8 mouse cellular contexts compared by ENCODE assay signal in the genomic region with DNA sequence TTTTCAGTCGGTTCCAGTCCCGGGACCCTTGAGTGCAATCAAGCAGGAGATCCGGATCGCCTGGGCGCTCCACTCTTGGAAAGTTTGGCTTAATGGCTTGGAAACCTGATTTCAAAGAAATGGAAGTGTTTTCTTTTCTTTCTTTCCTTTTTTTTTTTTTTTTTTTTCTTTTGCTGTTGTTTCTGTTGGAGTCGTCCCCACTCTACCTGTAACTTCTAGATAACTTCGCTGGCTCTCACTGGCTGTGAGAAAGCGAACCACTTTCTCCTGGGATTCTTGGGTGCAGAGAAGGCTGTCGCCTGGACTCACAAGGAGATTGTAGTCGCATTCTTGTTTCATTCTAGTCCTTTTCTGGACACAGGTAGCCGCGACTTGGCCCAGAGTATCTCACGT. TPM values are rescaled to one million over a fixed set of nuclear protein-coding genes. Genes with fewer than 3 reads are reported as not detected.
DNase-seq lines count a peak whose midpoint lies in the region; ATAC-seq and TF ChIP-seq lines count a peak whose summit lies in the region.

No protein-coding gene starts in this region.

- no peaks in the 10 kb centered on the region for H3K4me1 ChIP-seq in embryonic fibroblast, embryonic 13.5 days (ENCODE audit: control insufficient read depth, insufficient read depth, low read length)
- 0 out of 2 replicates have a peak, but pooled peaks cover 5% of the 10 kb centered on the region for H3K4me1 ChIP-seq in limb, embryonic 13.5 days
- H3K4me1 ChIP-seq in neural tube, embryonic 13.5 days (replicated peaks), result peaks cover 9% of the 10 kb centered on the region

- intact Hi-C loops in left cerebral cortex, adult 2 months (cut with DNase I), result no loop called here
- intact Hi-C loops in left cerebral cortex, postnatal 36 days (cut with DNase I), result no loop called here

- no peak for ATAC-seq in limb, embryonic 13.5 days (ENCODE audit: low FRiP score, low read depth)
- ATAC-seq in neural tube, embryonic 13.5 days (ENCODE audit: low read depth), result no peak

- peak overlapping the region; percentile 43 for H3K9ac ChIP-seq in limb, embryonic 13.5 days
- H3K9ac ChIP-seq in neural tube, embryonic 13.5 days, result peak overlapping the region; percentile 63

- TF ChIP-seq CTCF in left cerebral cortex, adult 2 months (IDR thresholded peaks at IDR 0.05), result no peak
- TF ChIP-seq CTCF in embryonic fibroblast, embryonic 13.5 days (IDR thresholded peaks at IDR 0.05; ENCODE audit: borderline replicate concordance, insufficient read depth, low read length), result no peak

- no peak overlapping the region for H3K27ac ChIP-seq in left cerebral cortex, adult 2 months
- H3K27ac ChIP-seq in embryonic fibroblast, embryonic 13.5 days (ENCODE audit: insufficient read depth, low read length), result no peak overlapping the region
- no peak overlapping the region for H3K27ac ChIP-seq in limb, embryonic 13.5 days
- H3K27ac ChIP-seq in neural tube, embryonic 13.5 days (replicated peaks), result no peak overlapping the region

- H3K4me3 ChIP-seq in left cerebral cortex, adult 2 months, result peak overlapping the region; percentile 48
- H3K4me3 ChIP-seq in embryonic fibroblast, embryonic 13.5 days (ENCODE audit: insufficient read depth, low read length), result peak overlapping the region; percentile 49
- peak overlapping the region; percentile 55 for H3K4me3 ChIP-seq in limb, embryonic 13.5 days
- peak overlapping the region; percentile 49 for H3K4me3 ChIP-seq in neural tube, embryonic 13.5 days

- H3K4me2 ChIP-seq in limb, embryonic 13.5 days (replicated peaks), result peak overlapping the region; percentile 85
- H3K4me2 ChIP-seq in neural tube, embryonic 13.5 days, result peak overlapping the region; percentile 90

- 4% methylated on average over 13 of the region's 13 CpGs for WGBS in limb, embryonic 13.5 days
- WGBS in neural tube, embryonic 13.5 days, result 8% methylated on average over 13 of the region's 13 CpGs

- H3K9me3 ChIP-seq in limb, embryonic 13.5 days, result no peaks in the 10 kb centered on the region
- no peaks in the 10 kb centered on the region for H3K9me3 ChIP-seq in neural tube, embryonic 13.5 days

- no peak for DNase-seq in left cerebral cortex, adult 2 months (ENCODE audit: extremely low spot score in 1 of 2, low spot score in 2 of 2)
- DNase-seq in left cerebral cortex, postnatal 36 days (ENCODE audit: low spot score in 2 of 2), result no peak
- no peak for DNase-seq in thymus, postnatal 4 days
- DNase-seq in thymus, postnatal 0 days (ENCODE audit: low spot score), result no peak
- no peak for DNase-seq in retina, postnatal 1 day

- H3K36me3 ChIP-seq in limb, embryonic 13.5 days, result no peaks in the 10 kb centered on the region
- H3K36me3 ChIP-seq in neural tube, embryonic 13.5 days, result no peaks in the 10 kb centered on the region

- H3K27me3 ChIP-seq in limb, embryonic 13.5 days, result peaks cover 9% of the 10 kb centered on the region; the same call in 1 of the 2 replicates
- H3K27me3 ChIP-seq in neural tube, embryonic 13.5 days, result peaks cover 15% of the 10 kb centered on the region

- TF ChIP-seq POLR2A in embryonic fibroblast, embryonic 13.5 days (IDR thresholded peaks at IDR 0.05; ENCODE audit: low read depth, low read length), result no peak

RNA-seq across cellular contexts. Expression of a gene that starts 0.6 kb away (rescaled TPM):
- total RNA-seq in left cerebral cortex, adult 2 months (2021), result under 1 TPM; 0.43 to 0.51 TPM
- under 1 TPM; 0.32 to 0.45 TPM for total RNA-seq in left cerebral cortex, postnatal 36 days (2021)
- 2.8 and 8.9 TPM in 2 replicates for polyA plus RNA-seq in embryonic fibroblast, embryonic 13.5 days (2011; ENCODE audit: insufficient read length, low read depth, missing spikeins)
- 12.5 and 16.0 TPM in 2 replicates for polyA plus RNA-seq in limb, embryonic 13.5 days (2015; fragmentation: Nextera tagmentation; extraction: Ambion mirVana)
- 2.3 and 2.4 TPM in 2 replicates for polyA plus RNA-seq in neural tube, embryonic 13.5 days (2015; fragmentation: Nextera tagmentation; extraction: Ambion mirVana)
- polyA plus RNA-seq in thymus, postnatal 0 days (2015; fragmentation: Nextera tagmentation; extraction: Ambion mirVana), result 2.7 and 3.8 TPM in 2 replicates
